Mouse (Mus musculus): ENCODE measurements around the gene Jmjd4. TPM values are rescaled to one million over a fixed set of nuclear protein-coding genes. Genes with fewer than 3 reads are reported as not detected.
A peak's percentile ranks its signal among the peaks of the same experiment; 100 is the strongest.

The Jmjd4 gene
- polyA plus RNA-seq, 1 experiment from 2014 or later, result 5.7 TPM

DNA sequence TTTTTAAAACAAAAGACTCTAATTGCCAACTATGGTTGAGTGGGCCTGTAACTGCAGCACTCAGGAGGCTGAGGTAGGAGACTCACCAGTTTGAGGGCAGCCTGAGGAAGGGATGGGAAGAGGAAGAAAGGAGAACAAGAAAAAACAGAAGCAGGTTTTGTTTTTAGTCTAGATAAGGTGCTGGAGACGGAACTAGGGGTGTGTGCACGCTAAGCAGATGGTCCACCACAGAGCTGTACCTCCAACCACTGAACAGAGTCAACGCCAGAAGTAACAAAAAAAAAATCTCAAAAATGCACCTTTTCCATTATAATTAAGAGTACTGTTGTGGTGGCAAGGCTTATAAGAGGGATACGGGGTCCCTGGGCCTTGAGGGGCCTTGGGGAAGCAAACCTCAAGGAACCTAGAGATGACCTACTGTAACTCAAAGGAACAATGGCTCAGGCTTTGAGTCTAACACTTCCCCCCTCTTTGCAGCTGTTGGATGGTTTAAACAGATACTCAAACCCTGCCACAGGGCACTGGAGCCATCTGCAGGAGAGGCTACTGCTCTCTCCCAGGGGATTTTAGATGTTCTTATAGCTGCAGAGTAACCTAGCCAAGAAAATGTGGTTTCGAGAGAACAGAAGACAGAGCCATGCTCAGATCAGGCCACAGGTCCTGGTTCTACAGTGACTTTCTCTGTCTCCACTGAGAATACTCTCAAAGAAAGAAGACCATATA is 52.3 kb downstream of the Jmjd4 start:
- H3K36me3 ChIP-seq (ENCODE audit: insufficient read depth, low read length), result peaks cover 41% of the 10 kb centered on the region

DNA sequence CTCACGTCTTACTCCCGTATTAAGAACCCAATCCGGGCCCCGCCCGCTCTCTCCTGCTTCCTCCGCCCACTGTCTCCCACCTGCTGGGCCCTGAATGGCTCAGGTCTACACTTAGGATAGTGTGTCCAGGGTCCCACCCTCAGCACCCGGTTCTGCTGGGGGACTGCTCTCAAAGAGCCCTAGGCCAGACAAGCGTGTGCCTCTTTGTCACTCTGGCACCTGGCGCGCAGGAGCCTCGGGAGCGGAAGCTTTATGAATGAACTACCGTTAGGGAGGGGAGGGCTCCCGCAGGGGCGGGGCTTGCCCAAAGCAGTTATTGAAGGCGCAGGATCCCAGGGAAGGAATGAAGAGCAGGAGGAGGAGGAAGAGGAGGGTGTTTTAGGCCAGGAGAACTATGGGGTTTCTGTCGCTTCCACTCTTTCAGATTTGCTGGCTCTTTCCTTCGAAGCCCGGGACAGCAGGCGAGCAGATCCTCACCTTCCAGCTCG is 55.5 kb downstream of the Jmjd4 start:
- no peaks in the 10 kb centered on the region for H3K9me3 ChIP-seq (ENCODE audit: low read length)
- peak overlapping the region; percentile 73 for H3K4me3 ChIP-seq (ENCODE audit: low read depth, low read length)
- peaks cover 4% of the 10 kb centered on the region; the same call in 1 of the 2 replicates for H3K4me1 ChIP-seq (ENCODE audit: insufficient read depth, low read depth, low read length)
- ATAC-seq (peak; percentile 34), DNase-seq (ENCODE audit: low spot score) (peak; percentile 68)
- peak overlapping the region; percentile 92 for H3K27ac ChIP-seq (ENCODE audit: low read length)
- no peaks in the 10 kb centered on the region for H3K27me3 ChIP-seq (replicated peaks; ENCODE audit: insufficient read depth, low read length)
- H3K9ac ChIP-seq (replicated peaks; ENCODE audit: low read depth), result peak overlapping the region; percentile 90
- TF ChIP-seq EP300 (IDR thresholded peaks at IDR 0.05) (no peak), CTCF (IDR thresholded peaks at IDR 0.05) (no peak)
- peak overlapping the region; percentile 82 for H3K4me2 ChIP-seq (replicated peaks; ENCODE audit: low read depth, low read length)
- peaks cover 13% of the 10 kb centered on the region for H3K36me3 ChIP-seq (ENCODE audit: insufficient read depth, low read length)
- WGBS, result 1% methylated on average over 21 of the region's 21 CpGs

More for the DNA sequence above, 52.3 kb downstream of the Jmjd4 start:
- H3K4me1 ChIP-seq (ENCODE audit: insufficient read depth, low read depth, low read length), result peaks cover 4% of the 10 kb centered on the region; the same call in 1 of the 2 replicates
- no peak overlapping the region for H3K9ac ChIP-seq (replicated peaks; ENCODE audit: low read depth)
- DNase-seq (ENCODE audit: low spot score) (no peak), ATAC-seq (no peak)
- no peaks in the 10 kb centered on the region for H3K9me3 ChIP-seq (ENCODE audit: low read length)
- 94% methylated on average over 5 of the region's 5 CpGs for WGBS
- TF ChIP-seq EP300 (IDR thresholded peaks at IDR 0.05) (no peak), CTCF (IDR thresholded peaks at IDR 0.05) (no peak)
- H3K4me3 ChIP-seq (ENCODE audit: low read depth, low read length), result no peak overlapping the region
- no peaks in the 10 kb centered on the region for H3K27me3 ChIP-seq (replicated peaks; ENCODE audit: insufficient read depth, low read length)
- no peak overlapping the region for H3K4me2 ChIP-seq (replicated peaks; ENCODE audit: low read depth, low read length)
- no peak overlapping the region for H3K27ac ChIP-seq (ENCODE audit: low read length)

DNA sequence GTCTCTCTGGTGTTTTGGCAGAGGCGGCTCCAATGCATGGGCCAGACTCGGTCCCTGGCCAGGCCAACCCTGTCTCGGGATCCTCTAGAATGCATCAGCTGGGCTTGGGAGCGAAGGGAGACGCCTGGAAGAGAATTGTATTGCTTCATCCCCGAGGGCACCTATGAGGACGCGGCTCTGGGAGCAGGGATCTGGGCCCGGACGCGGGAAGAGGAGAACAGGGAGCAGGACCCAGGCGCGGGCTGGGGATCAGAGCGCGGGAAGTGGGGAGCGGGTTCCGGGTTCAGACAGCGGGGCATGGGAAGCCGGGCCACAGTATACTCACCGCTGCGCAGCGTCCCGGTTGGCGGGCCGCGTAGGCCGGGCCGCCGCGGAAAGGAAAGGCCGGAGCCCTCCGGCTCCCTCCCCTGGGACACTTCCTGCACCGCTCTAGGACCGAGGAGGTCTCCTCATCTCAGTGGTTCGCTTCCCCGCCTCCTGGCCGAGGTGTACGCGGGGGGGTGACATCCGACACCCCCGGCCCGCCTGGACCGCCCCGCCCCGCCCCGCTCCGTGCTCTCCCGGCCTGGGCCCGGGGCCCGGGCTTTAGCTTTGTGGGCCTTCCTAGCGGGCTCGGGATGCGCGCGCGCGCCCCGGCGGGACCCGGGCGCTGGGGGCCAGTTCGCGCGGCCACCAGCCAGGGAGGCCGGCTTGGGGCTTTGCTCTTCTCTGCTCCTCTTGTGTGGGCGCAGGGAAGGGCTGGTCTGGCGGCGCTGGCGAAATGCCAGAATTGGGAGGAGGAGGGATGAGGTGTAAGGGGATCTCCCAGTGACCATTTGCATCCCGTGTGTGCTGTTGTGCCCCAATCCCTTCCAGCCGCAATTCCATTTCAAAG is 56.2 kb downstream of the Jmjd4 start:
- Histone ChIP-seq H3K27me3 (replicated peaks; ENCODE audit: insufficient read depth, low read length) (no peaks in the 10 kb centered on the region), H3K27ac (ENCODE audit: low read length) (peak overlapping the region; percentile 92), H3K9ac (replicated peaks; ENCODE audit: low read depth) (peak overlapping the region; percentile 90), H3K4me3 (ENCODE audit: low read depth, low read length) (peak overlapping the region; percentile 73), H3K9me3 (ENCODE audit: low read length) (no peaks in the 10 kb centered on the region), H3K4me1 (ENCODE audit: insufficient read depth, low read depth, low read length) (peaks cover 4% of the 10 kb centered on the region; the same call in 1 of the 2 replicates), H3K36me3 (ENCODE audit: insufficient read depth, low read length) (peaks cover 13% of the 10 kb centered on the region), H3K4me2 (replicated peaks; ENCODE audit: low read depth, low read length) (peak overlapping the region; percentile 82)
- WGBS, result 0% methylated on average over 20 of the region's 71 CpGs
- ATAC-seq, result peak; percentile 96
- TF ChIP-seq CTCF (IDR thresholded peaks at IDR 0.05) (0 out of 2 replicates have a peak, but pooled peaks have one; percentile 6), EP300 (IDR thresholded peaks at IDR 0.05) (no peak)
- peak; percentile 96 for DNase-seq (ENCODE audit: low spot score)

- Histone ChIP-seq H3K36me3 (ENCODE audit: insufficient read depth, low read length) (peaks cover 13% of the 10 kb centered on the region), H3K27me3 (replicated peaks; ENCODE audit: insufficient read depth, low read length) (no peaks in the 10 kb centered on the region), H3K9ac (replicated peaks; ENCODE audit: low read depth) (peak overlapping the region; percentile 90), H3K4me1 (ENCODE audit: insufficient read depth, low read depth, low read length) (peaks cover 4% of the 10 kb centered on the region; the same call in 1 of the 2 replicates), H3K27ac (ENCODE audit: low read length) (peak overlapping the region; percentile 92), H3K4me3 (ENCODE audit: low read depth, low read length) (peak overlapping the region; percentile 73), H3K4me2 (replicated peaks; ENCODE audit: low read depth, low read length) (peak overlapping the region; percentile 82), H3K9me3 (ENCODE audit: low read length) (no peaks in the 10 kb centered on the region)
- WGBS, result under 1% methylated on average over 14 of the region's 14 CpGs
- TF ChIP-seq EP300 (IDR thresholded peaks at IDR 0.05), result no peak
- TF ChIP-seq CTCF (IDR thresholded peaks at IDR 0.05), result no peak
- no peak for DNase-seq (ENCODE audit: low spot score)
- peak; percentile 10 for ATAC-seq
Observed at GRCm38 (mm10) chr11:59506713-59507074, 56.8 kb downstream of the Jmjd4 start.

Other genes with a start within 250 kb of the Jmjd4 start
- 60.0 and 74.0 TPM in 2 replicates for gene Mrpl55, start 247.6 kb upstream of the Jmjd4 start, polyA plus RNA-seq (2015; fragmentation: Nextera tagmentation; extraction: Ambion mirVana)
- 32.9 and 34.8 TPM in 2 replicates for gene 2310033P09Rik, start 241.7 kb upstream of the Jmjd4 start, polyA plus RNA-seq (2015; fragmentation: Nextera tagmentation; extraction: Ambion mirVana)
- gene Arf1, start 221.8 kb upstream of the Jmjd4 start, polyA plus RNA-seq (2015; fragmentation: Nextera tagmentation; extraction: Ambion mirVana), result 630 and 647 TPM in 2 replicates
- gene Wnt3a, start 159.3 kb upstream of the Jmjd4 start, polyA plus RNA-seq (2015; fragmentation: Nextera tagmentation; extraction: Ambion mirVana), result 12.6 and 18.9 TPM in 2 replicates
- gene Wnt9a, start 143.1 kb upstream of the Jmjd4 start, polyA plus RNA-seq (2015; fragmentation: Nextera tagmentation; extraction: Ambion mirVana), result 9.7 and 10.5 TPM in 2 replicates
- not detected in 2 replicates for gene Prss38, start 74.4 kb upstream of the Jmjd4 start, polyA plus RNA-seq (2015; fragmentation: Nextera tagmentation; extraction: Ambion mirVana)
- 54.0 and 56.7 TPM in 2 replicates for gene Snap47, start 1.1 kb downstream of the Jmjd4 start, polyA plus RNA-seq (2015; fragmentation: Nextera tagmentation; extraction: Ambion mirVana)
- 7.3 and 7.4 TPM in 2 replicates for gene Zfp867, start 22.4 kb downstream of the Jmjd4 start, polyA plus RNA-seq (2015; fragmentation: Nextera tagmentation; extraction: Ambion mirVana)
- gene Zkscan17, start 76.7 kb downstream of the Jmjd4 start, polyA plus RNA-seq (2015; fragmentation: Nextera tagmentation; extraction: Ambion mirVana), result 13.1 and 13.3 TPM in 2 replicates
- 0.74 and 1.5 TPM in 2 replicates for gene Nlrp3, start 91.5 kb downstream of the Jmjd4 start, polyA plus RNA-seq (2015; fragmentation: Nextera tagmentation; extraction: Ambion mirVana)
- gene Olfr222, start 126.2 kb downstream of the Jmjd4 start, polyA plus RNA-seq (2015; fragmentation: Nextera tagmentation; extraction: Ambion mirVana), result not detected in 2 replicates
- not detected in 2 replicates for gene Olfr223, start 143.2 kb downstream of the Jmjd4 start, polyA plus RNA-seq (2015; fragmentation: Nextera tagmentation; extraction: Ambion mirVana)
- 88.0 and 114 TPM in 2 replicates for gene Mprip, start 211.3 kb downstream of the Jmjd4 start, polyA plus RNA-seq (2015; fragmentation: Nextera tagmentation; extraction: Ambion mirVana)